Mouse (Mus musculus): ENCODE data around the gene Pnkp. TPM values are rescaled to one million over a fixed set of nuclear protein-coding genes. Genes with fewer than 3 reads are reported as not detected.
A peak's percentile ranks its signal among the peaks of the same experiment; 100 is the strongest.
"Not testable (repeated sequence)": the region's sequence is repeated elsewhere in the genome, so short reads cannot be mapped to it uniquely, and the experiment has no call there.

Gene Pnkp
- total RNA-seq, 2 experiments from 2014 or later = 33.8 to 40.8 TPM

DNA sequence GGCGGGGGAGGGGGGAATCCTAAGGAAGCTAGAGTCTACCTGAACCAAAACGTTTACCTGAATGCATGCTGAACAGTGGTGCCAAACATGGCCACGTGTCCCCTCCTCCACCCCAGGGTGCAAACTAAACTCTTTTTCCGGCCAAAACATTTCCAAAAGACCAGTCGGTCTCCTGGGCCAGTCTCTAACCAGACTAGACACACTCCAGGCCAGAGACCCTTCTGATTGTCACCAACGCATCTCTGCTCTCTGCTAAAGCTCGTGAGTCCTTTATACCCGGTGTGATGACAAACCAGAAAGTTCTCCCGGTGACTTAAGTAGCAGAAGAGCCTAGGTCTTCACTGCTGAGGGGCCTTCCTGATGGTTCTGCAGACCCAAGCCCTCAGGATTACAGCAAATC lies 10.9 kb downstream of the Pnkp start:
- DNase-seq (ENCODE audit: low spot score in 2 of 2) = no peak

- DNase-seq (ENCODE audit: low spot score in 2 of 2) = no peak
Observed at GRCm38 (mm10) chr7:44868465-44868864, 11.5 kb downstream of the Pnkp start.

DNA sequence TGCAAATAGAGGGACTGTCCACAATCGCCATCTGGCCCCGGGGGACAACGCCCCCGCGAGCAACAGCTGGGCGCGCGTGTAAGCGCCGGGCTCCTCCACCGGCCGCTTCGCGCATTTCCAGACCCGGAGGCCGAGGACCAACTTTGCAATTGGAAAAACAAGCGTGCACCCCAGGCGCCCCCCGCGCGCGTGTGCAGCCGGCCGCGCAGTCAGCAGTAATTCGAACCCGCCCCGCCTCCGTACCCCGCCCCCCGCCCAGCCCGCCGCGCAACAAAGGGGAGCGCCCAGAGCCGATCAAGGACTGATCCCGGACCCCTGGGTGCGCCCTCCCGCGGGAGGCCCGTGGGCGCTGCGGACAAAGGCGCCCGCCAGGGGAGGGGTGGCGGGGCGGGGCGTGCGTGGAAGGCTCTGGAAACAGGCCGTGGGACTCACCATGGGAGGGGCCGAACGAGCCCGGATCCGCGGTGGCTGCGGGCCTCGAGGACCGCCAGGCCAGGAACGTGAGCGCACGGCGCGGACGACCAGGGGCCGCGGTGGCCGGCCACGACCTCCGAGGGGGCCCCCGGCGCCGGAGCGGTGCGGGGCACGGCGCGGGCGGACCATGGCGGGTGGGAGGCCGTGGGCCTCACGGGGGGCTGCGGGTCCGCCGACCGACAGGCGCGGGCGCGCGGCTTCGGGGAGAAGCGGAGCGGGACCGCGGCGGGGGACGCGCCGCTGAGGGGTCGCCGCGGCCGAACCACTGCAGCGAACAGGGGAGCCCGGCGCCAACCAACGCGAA lies 12.2 kb downstream of the Pnkp start:
- peak; percentile 69 to 76 for DNase-seq (ENCODE audit: low spot score in 2 of 2)

- DNase-seq (ENCODE audit: low spot score in 2 of 2) = peak in 1 of 2 experiments; percentile 80
Observed at GRCm38 (mm10) chr7:44869697-44870528, 13.0 kb downstream of the Pnkp start, which contains the start of gene Ptov1. Gene Ptov1, minus strand, starts transcription at chr7:44869788.

DNA sequence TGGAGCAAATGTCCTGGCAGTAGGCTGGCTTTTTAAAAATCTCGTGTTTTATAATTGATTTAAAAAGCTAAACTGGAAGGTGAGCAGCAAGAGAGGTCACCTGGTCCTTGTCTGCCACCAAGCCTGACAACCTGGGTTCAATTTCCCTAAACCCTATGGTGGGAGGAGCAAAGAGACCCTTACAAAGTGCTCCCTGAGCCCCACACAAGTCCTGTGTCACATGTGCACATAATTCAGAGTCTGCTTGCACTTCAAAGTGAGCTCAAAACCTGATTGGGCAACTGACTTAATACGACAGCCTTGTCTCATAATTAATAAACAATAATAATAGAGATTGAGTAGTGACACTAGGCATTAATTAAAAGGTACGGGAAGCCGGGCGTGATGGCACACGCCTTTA lies 13.7 kb downstream of the Pnkp start:
- DNase-seq (ENCODE audit: low spot score in 2 of 2) = no peak

DNA sequence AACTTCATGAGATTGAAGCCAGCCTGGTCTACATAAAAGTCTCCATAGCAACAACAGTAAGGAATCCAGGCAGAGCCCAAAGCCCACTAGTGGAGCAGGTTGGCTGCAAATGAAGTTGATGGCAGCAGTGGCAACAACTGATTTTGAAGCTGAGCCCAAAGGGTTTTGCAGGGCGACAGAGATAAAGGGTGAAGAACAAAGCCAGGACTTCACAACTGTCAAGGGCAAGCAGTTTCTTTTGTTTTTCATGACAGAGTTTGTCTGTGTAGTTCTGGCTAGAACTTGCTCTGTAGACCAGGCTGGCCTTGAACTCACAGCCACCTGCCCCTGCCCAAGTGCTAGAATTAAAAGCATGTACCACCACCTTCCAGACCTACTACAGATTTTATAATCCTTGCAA lies 14.2 kb downstream of the Pnkp start:
- DNase-seq (ENCODE audit: low spot score in 2 of 2) = no peak

GRCm38 (mm10) chr7:44871774-44872173 lies 14.8 kb downstream of the Pnkp start:
- not testable (repeated sequence) for DNase-seq (ENCODE audit: low spot score in 2 of 2)

GRCm38 (mm10) chr7:44877833-44878232 lies 20.9 kb downstream of the Pnkp start:
- DNase-seq (ENCODE audit: low spot score in 2 of 2) = no peak

- DNase-seq (ENCODE audit: low spot score in 2 of 2) = no peak
Observed at GRCm38 (mm10) chr7:44883036-44883435, 26.1 kb downstream of the Pnkp start.

DNA sequence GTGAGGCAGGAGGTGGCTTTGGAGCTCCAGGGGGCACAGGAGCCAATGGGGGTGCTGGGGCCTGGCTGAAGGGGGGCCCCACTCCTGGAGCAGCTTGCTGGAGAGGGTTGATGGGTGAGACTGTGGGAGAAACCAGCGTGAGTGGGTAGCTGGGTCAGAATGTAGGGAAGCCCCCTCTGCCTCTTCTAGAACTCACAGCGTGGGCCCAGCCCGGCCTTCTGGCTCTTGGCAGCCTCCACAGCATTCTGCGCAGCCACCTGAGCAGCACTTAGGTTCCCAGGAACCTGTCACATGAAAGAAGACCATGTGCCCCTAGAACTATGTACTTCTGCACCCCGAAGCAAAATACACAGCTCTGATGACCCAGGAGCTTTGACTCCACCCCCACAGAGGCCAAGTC lies 27.7 kb downstream of the Pnkp start:
- DNase-seq (ENCODE audit: low spot score in 2 of 2) = no peak

DNA sequence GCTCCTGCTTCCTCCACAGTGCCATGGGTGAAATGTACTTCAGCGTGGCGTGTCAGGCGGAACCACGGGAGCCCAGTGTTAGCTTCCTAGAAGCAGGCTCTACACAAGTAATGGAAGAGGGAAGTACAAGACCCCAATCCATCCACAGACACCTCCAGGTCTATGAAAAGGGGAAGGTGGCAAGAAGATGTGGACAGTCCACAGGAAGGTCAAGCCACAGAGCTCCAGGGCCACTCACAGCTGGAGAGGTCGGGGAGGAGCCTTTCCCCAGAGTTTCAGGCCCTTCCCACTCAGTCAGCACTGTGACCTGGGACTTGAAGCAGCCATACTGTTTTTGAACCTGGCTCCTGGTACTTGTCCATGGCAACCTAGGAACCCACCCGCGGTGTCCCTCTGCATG lies 30.0 kb downstream of the Pnkp start:
- no peak for DNase-seq (ENCODE audit: low spot score in 2 of 2)

- no peak for DNase-seq (ENCODE audit: low spot score in 2 of 2)
Observed at GRCm38 (mm10) chr7:44888256-44889105, 31.5 kb downstream of the Pnkp start.

GRCm38 (mm10) chr7:44890180-44890579 lies 33.2 kb downstream of the Pnkp start:
- no peak for DNase-seq (ENCODE audit: low spot score in 2 of 2)

- DNase-seq (ENCODE audit: low spot score in 2 of 2) = no peak
Observed at GRCm38 (mm10) chr7:44890737-44891136, 33.8 kb downstream of the Pnkp start.

DNA sequence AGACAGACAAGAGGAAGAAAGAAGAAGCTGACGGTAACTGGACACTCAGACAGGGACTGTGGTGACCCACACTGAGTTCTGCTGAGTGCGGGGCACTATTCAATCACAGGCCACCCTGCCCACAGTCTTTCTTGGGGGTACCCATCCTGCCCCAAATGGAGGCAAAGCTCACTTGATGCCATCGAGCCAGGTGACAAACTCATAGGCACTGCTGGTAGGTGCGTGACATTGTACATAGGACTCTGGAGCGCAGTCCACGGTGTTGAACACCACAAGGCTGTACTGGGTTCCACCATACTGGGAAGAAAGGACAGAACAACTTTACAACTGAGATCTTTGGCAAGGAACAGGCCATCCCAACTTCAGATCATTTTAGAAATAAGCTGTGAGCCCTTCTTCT lies 34.7 kb downstream of the Pnkp start:
- no peak for DNase-seq (ENCODE audit: low spot score in 2 of 2)

DNA sequence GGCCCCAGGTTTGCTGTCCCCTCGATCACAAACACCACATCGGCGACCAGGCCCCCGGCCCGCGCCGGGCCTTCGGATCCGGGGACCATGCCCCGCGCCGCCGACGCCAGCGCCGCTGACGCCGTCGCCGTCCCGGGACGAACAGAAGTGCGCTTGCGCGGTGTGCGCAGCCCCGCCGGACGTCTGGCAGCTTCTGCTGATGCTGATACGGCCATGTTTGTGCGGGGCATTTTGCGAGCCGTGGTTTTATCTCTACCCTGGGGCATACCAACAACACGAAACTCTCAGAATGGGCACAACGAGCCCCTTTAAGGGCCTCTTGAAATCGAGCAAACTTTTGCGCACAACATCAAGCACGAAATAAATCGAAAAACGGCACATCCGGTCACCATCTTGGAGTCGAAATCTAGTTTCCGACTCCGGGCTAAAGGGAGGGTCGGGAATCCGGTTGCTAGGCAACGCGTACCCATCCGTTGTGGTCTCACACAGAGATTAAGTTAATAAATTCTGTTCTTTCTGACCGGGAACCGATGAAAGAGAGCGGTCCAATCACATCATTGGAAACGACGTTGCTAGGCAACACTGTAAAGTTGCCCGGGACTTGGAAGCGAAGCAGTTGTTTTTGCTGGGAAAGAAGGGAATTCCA lies 35.5 kb downstream of the Pnkp start, which contains the start of gene Med25:
Gene Med25, minus strand, starts transcription at position 437 of the 646 bp plus-strand sequence.
- peak; percentile 81 to 83 for DNase-seq (ENCODE audit: low spot score in 2 of 2)

GRCm38 (mm10) chr7:44893197-44893596 lies 36.3 kb downstream of the Pnkp start:
- no peak for DNase-seq (ENCODE audit: low spot score in 2 of 2)

- no peak for DNase-seq (ENCODE audit: low spot score in 2 of 2)
Observed at GRCm38 (mm10) chr7:44894175-44894574, 37.2 kb downstream of the Pnkp start.

- no peak for DNase-seq (ENCODE audit: low spot score in 2 of 2)
Observed at GRCm38 (mm10) chr7:44895206-44895592, 38.3 kb downstream of the Pnkp start.

- DNase-seq (ENCODE audit: low spot score in 2 of 2) = peak; percentile 79 to 80
Observed at GRCm38 (mm10) chr7:44895593-44896434, 38.9 kb downstream of the Pnkp start, which contains the start of gene Fuz. Gene Fuz, plus strand, starts transcription at chr7:44896079.

Measured in adrenal gland, adult 18-20 months (tissue).